Mouse (Mus musculus): ENCODE results near the gene Mmp13. TPM values are rescaled to one million over a fixed set of nuclear protein-coding genes. Genes with fewer than 3 reads are reported as not detected.

Mmp13 gene
- total and polyA plus RNA-seq, 2 experiments from 2014 or later: 0.05 to 3.2 TPM

DNA sequence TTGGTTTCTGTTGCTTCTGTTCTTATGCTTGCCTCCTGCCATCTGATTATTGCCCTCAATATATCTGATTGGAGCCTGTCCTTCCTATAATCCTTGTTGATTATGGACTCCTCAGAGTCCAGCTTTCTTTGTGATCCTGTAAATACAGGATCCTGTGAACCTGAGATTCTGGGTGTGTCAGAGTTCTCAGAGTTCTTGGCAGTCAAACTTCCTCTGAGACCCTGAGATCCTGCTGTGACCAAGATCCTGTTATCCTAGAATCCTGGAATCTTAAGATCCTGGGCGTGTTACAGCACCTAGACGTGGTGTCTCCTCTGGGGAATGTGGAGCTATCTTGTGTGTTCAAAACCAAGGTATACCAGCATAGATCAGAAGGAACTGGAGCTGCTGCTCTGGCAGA lies 17.2 kb downstream of the Mmp13 start:
- Histone ChIP-seq H3K27ac (ENCODE audit: low read depth, low read length) (no peak overlapping the region), H3K27me3 (ENCODE audit: insufficient read depth, low read length) (no peaks in the 10 kb centered on the region), H3K4me2 (ENCODE audit: low read depth) (no peak overlapping the region), H3K4me3 (ENCODE audit: low read depth, low read length) (no peak overlapping the region), H3K9me3 (ENCODE audit: low read length) (no peaks in the 10 kb centered on the region), H3K4me1 (ENCODE audit: insufficient read depth) (no peaks in the 10 kb centered on the region), H3K9ac (no peak overlapping the region), H3K36me3 (ENCODE audit: insufficient read depth) (no peaks in the 10 kb centered on the region)
- WGBS: 69% methylated on average over 2 of the region's 2 CpGs
- no peak for DNase-seq
- ATAC-seq: no peak
- no peak for TF ChIP-seq CTCF (IDR thresholded peaks at IDR 0.05; ENCODE audit: low read depth)

DNA sequence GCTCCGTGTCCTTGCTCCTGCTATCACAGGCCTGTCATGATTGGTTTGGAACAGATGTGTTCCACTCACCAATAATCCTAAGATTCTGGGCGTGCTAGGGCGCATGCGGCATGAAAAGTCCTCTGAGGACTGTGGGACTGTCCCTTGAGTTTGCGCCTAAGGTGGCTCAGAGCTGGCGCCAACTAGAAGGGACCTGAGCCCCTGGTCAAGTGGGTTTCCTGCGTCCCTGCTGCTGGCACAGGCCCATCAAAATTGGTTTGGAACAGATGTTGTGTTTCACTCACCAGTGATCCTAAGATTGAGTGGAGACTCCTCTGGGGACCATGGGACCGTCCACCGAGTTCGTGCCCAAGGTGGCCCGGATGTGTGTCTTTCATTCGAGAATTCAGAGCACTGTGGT lies 17.6 kb downstream of the Mmp13 start:
- Histone ChIP-seq H3K9me3 (ENCODE audit: low read length) (no peaks in the 10 kb centered on the region), H3K36me3 (ENCODE audit: insufficient read depth) (no peaks in the 10 kb centered on the region), H3K4me2 (ENCODE audit: low read depth) (no peak overlapping the region), H3K27ac (ENCODE audit: low read depth, low read length) (no peak overlapping the region), H3K4me1 (ENCODE audit: insufficient read depth) (no peaks in the 10 kb centered on the region), H3K4me3 (ENCODE audit: low read depth, low read length) (no peak overlapping the region), H3K27me3 (ENCODE audit: insufficient read depth, low read length) (no peaks in the 10 kb centered on the region), H3K9ac (no peak overlapping the region)
- 93% methylated on average over 12 of the region's 12 CpGs for WGBS
- TF ChIP-seq CTCF (IDR thresholded peaks at IDR 0.05; ENCODE audit: low read depth): no peak
- DNase-seq: no peak
- ATAC-seq: no peak

DNA sequence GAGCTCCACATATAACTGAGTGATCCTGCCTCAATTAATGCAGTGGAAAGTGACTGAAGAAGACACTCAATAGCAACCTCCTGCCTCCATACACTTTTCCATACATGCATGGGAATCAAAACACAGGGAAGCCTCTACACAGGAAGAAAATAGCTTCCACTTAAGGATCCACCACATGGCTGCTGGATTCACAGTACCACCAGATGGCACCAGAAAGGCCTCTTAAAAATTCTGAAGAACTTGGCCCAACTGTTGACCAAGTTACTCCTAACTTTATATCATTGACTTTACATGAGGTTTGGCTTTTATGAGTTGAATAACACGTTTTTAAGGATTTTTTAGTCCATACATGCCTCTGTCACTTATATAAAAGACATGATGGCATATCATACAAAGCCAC lies 19.8 kb downstream of the Mmp13 start:
- Histone ChIP-seq H3K36me3 (ENCODE audit: insufficient read depth) (no peaks in the 10 kb centered on the region), H3K9ac (no peak overlapping the region), H3K27ac (ENCODE audit: low read depth, low read length) (no peak overlapping the region), H3K4me2 (ENCODE audit: low read depth) (no peak overlapping the region), H3K9me3 (ENCODE audit: low read length) (no peaks in the 10 kb centered on the region), H3K27me3 (ENCODE audit: insufficient read depth, low read length) (no peaks in the 10 kb centered on the region), H3K4me3 (ENCODE audit: low read depth, low read length) (no peak overlapping the region), H3K4me1 (ENCODE audit: insufficient read depth) (no peaks in the 10 kb centered on the region)
- WGBS: 14% methylated on average over 1 of the region's 1 CpGs
- TF ChIP-seq CTCF (IDR thresholded peaks at IDR 0.05; ENCODE audit: low read depth): 0 out of 2 replicates have a peak, but pooled peaks have one; percentile 12
- ATAC-seq (no peak), DNase-seq (peak; percentile 1)

- TF ChIP-seq CTCF (IDR thresholded peaks at IDR 0.05; ENCODE audit: low read depth): no peak
- DNase-seq (no peak), ATAC-seq (no peak)
- no peaks in the 10 kb centered on the region for H3K36me3 ChIP-seq (ENCODE audit: insufficient read depth)
- H3K9me3 ChIP-seq (ENCODE audit: low read length): no peaks in the 10 kb centered on the region
- H3K9ac ChIP-seq: no peak overlapping the region
- H3K4me3 ChIP-seq (ENCODE audit: low read depth, low read length): no peak overlapping the region
- no peak overlapping the region for H3K27ac ChIP-seq (ENCODE audit: low read depth, low read length)
- no peaks in the 10 kb centered on the region for H3K4me1 ChIP-seq (ENCODE audit: insufficient read depth)
- no peak overlapping the region for H3K4me2 ChIP-seq (ENCODE audit: low read depth)
- H3K27me3 ChIP-seq (ENCODE audit: insufficient read depth, low read length): no peaks in the 10 kb centered on the region
These were observed 59.5 kb downstream of the Mmp13 start for GRCm38 (mm10) chr9:7331847-7332246.

Other genes starting within 250 kb of the Mmp13 start
- 15.5 and 18.6 TPM in 2 replicates for gene Dync2h1, start 88.1 kb upstream of the Mmp13 start, total RNA-seq (2014; rRNA removed)
- 7.3 and 13.9 TPM in 2 replicates for gene Dync2h1, start 88.1 kb upstream of the Mmp13 start, polyA plus RNA-seq (2015; fragmentation: Nextera tagmentation; extraction: Ambion mirVana)
- 106 and 133 TPM in 2 replicates for gene Dcun1d5, start 88.0 kb upstream of the Mmp13 start, total RNA-seq (2014; rRNA removed)
- 90.3 and 116 TPM in 2 replicates for gene Dcun1d5, start 88.0 kb upstream of the Mmp13 start, polyA plus RNA-seq (2015; fragmentation: Nextera tagmentation; extraction: Ambion mirVana)
- 0.62 TPM in 1 of 2 replicates, not detected in the other for gene Mmp12, start 71.9 kb downstream of the Mmp13 start, total RNA-seq (2014; rRNA removed)
- gene Mmp12, start 71.9 kb downstream of the Mmp13 start, polyA plus RNA-seq (2015; fragmentation: Nextera tagmentation; extraction: Ambion mirVana): not detected in 2 replicates
- not detected in 2 replicates for gene Mmp1b, start 115.5 kb downstream of the Mmp13 start, total RNA-seq (2014; rRNA removed)
- not detected in 2 replicates for gene Mmp1b, start 115.5 kb downstream of the Mmp13 start, polyA plus RNA-seq (2015; fragmentation: Nextera tagmentation; extraction: Ambion mirVana)
- not detected in 2 replicates for gene Mmp3, start 173.3 kb downstream of the Mmp13 start, total RNA-seq (2014; rRNA removed)
- gene Mmp3, start 173.3 kb downstream of the Mmp13 start, polyA plus RNA-seq (2015; fragmentation: Nextera tagmentation; extraction: Ambion mirVana): not detected in 2 replicates
- gene Mmp10, start 229.8 kb downstream of the Mmp13 start, total RNA-seq (2014; rRNA removed): not detected in 2 replicates
- not detected in 2 replicates for gene Mmp10, start 229.8 kb downstream of the Mmp13 start, polyA plus RNA-seq (2015; fragmentation: Nextera tagmentation; extraction: Ambion mirVana)